Mouse (Mus musculus) gastrocnemius, postnatal 36 days (tissue): ENCODE measurements at regions not wholly inside any gene's neighbourhood (a gene's known extent, or its start where the extent isn't known, plus 50 kb on each side); places are given as distances from the start of the nearest gene placed in this dataset.

Experiments
- DNase-seq, 2 experiments: peaks; one replicate each; pipeline ENCODE4 v3.0.0; 2022
- intact Hi-C: fragments of 180-260 bp; cut with DNase I; formaldehyde crosslinking; loops from one replicate; pipeline ENCODE4 v1.15.1; 2025

DNA sequence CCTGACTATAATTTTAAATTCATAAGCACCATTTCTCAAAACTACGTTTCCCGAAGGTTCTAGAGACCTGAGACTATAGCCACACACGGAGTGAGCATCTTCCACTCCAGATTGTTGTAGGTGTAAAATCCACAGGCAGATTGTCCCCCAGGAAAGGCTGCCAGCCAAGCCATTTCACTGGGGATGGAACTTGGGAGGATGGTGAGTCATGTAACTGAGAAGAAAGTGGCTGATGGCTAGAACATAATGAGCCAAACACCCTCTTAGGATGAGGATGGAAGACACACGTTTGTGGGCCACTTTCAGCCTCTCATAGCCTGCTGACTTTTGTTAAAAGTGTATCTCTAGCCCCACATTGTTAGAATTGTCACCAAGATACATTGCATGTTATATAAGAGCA, 564.1 kb downstream of the Btbd3 start:
- no peak for DNase-seq
- intact Hi-C loops = no loop called here

DNA sequence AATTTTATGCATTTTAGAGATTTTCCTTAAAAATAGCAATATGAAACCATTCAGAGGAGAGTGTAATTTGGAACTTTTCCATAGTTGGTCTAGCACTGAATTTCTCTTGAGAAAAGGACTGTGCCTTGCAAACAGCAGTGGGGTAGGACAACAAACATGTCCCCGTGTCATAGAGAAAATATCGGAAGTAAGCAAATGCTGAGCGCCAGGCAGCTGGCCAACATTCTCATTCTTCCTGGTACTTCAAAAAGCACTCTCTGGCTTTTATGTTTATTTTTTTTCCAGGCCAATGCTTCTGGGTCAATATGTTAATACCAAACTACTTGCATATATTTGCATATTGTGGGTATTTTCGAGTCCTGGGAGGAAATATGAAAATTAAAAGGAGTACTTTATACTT, 568.5 kb downstream of the Btbd3 start:
- intact Hi-C loops = no loop called here
- no peak for DNase-seq

DNA sequence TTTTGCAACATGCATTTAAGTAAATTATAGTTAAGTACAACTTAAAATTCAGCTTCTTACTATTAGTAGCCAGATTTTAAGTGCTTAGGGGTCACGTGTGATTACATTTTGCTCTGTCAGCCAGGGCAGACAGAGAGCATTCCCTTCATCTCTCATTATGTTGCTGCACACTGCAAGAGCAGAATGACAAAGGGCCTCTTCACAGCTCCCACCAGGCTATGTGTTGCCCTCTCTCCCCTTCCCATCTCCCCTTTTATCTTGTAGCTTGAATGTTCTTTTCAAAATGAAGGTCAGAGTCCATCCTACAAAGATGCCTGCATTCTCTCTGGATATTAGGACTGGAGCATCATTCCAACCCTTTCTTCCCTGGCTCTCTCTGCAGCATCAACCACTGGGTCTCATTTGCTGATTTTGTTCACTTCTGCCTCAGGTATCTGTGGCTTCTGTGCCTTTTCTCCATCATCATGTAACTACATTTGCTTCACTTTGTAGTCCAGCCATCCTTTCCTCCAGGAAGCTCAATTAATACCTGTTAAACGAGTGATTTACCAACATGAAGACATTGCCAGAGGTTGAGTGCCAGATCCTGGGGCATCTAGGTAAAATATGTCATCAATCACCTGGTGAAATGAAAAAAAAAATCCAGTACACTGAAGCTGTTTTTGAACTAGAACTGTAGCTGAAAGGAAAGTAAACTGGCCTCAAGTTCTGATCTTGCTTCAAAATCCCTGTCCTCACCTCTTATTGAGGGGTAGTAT, 571.6 kb downstream of the Btbd3 start:
- intact Hi-C loops = no loop called here

DNA sequence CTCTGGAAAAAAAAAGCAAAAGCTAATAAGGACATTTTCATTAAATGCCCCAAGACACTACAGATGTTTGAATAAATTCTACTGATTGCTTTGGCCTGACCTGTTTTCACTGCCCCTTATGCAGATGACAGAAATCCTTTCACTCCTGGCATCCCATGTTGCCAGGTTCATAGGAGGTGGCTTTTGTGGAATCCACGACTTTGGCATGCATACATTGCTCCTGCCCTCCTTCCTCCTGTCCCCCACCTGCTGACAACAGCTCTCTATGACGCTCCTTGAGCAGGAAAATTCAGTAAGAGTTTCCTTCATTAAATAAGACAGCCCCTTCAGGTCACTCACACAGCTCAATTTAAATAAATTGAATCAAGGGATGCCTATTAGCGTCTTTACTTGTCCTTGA, 582.5 kb downstream of the Btbd3 start:
- intact Hi-C loops = no loop called here
- no peak for DNase-seq

More for the DNA sequence above, 571.6 kb downstream of the Btbd3 start:
- DNase-seq = no peak

DNA sequence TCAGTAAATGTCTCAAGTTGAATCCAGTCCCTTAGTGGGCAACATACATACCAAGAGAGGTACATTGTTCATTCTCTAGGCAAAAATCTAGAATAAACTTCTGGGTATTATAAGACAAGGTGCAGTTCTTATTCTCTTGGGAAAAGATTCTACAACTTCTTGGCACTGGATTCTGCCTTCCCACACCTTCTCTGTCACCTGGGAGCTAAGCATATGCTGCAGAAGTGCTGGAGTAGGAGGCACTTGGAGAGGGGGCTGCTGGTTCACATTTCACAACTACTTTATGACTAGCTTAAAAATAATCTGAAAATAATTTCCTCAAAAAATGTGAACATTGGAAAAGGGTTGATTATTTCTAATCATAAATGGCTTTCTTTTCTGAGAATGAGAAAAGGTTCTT, 602.8 kb downstream of the Btbd3 start:
- no peak for DNase-seq
- intact Hi-C loops = no loop called here

DNA sequence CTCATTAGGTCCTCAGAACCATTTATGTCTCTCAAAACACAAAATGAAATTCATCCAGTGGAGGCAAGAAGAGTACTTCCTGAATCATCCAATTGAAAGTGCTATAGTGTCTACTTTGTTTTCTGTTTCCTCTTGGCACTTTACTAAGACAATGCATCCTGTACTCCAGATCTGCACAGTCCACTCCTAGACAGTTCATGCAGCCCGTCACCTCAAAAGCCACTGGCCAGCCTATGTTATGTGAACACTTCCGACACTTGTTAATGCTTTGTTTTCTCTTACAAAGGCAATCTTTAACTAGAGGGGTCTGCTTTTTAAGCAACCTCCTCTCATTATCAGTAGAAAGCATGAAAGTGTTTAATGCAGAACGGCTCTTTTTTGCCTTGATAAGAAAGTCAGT, 597.1 kb upstream of the Sptlc3 start:
- intact Hi-C loops = no loop called here
- no peak for DNase-seq

DNA sequence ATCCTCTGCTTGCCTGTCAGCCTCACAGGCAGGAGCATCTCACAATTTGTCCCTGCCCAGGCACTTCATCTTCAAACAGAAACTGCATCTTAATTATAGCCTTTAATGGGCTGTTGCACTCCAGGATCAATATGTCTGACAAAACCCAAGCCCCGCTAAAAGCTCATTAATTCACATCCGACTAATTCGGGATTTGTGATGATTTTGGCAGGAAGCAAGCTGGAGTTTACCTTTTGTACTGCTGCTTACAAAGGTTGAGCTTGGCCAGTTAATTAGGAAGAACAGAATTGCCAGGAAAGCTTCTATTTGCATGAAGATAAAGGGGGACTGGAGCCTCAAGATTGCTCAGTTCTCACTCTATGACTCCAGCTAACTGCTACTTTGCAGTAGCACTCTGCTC, 596.6 kb upstream of the Sptlc3 start:
- DNase-seq = no peak
- intact Hi-C loops = no loop called here

DNA sequence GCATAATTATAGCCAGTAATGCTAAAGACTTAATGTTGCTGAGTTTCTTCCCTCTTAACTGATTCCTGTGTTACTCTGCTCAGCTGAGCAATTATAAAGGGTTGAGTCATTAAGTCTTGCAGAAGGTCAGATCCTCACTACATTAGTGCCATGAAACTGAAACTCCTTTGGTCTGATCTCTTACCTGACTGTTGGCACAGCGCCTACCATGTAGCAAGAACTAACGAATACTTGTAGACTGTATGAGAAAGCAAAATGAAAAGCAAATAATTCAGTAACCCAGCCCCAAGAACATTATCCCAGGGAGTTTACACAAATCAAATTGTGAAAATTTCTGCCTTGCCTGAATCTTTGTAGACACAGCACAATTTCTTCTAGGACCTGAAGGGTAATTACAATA, 556.5 kb upstream of the Sptlc3 start:
- no peak for DNase-seq
- intact Hi-C loops = no loop called here

DNA sequence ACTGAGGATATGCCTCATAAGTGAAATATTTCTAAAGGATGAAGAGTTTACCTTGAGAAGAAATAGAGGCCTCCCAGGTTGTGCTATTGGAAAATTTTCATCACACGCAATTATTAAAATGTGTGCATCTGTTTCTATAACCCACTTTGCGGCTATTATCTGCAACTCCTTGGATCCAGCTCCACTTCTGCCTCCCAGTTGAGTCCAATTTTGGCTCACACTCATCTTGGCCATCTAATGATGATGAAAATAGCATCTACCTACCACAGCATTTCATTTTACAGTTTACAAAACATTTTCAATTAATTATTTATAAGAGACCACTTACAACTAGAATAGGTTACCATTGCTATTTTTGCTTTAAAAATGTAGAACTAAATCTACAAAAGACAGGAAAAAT, 554.3 kb upstream of the Sptlc3 start:
- intact Hi-C loops = no loop called here
- no peak for DNase-seq

DNA sequence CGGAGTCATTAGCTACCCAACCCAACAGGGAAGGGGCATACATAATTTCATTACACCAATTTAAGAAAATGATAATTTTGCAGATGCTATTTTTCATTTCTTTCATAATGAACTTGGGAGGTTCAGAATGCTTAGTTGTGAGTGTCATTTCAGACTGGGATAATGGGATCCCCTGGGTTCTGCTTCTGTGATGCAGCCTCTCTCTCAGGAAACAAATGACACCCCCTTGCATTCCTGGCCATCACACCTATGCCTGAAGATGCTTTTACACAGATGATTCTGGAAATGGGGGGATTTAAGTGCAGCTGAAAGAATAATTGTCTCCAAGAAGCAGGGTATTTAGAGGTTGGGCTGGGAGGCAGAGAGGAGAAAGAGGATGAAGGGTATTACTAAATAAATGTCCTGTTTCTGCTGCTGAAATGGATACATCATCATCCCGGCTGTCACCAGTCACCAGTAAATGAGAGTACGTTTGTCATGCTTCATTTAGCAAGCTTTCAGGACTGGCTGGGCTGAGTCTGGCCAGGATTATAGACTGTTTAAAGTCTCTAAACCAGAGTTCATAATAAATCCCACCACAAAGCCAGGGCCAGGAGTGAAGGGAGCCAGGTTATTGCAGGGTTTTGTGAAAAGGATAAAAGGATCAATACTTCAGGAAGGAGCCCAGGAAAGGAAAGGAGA, 527.5 kb upstream of the Sptlc3 start:
- intact Hi-C loops = no loop called here

DNA sequence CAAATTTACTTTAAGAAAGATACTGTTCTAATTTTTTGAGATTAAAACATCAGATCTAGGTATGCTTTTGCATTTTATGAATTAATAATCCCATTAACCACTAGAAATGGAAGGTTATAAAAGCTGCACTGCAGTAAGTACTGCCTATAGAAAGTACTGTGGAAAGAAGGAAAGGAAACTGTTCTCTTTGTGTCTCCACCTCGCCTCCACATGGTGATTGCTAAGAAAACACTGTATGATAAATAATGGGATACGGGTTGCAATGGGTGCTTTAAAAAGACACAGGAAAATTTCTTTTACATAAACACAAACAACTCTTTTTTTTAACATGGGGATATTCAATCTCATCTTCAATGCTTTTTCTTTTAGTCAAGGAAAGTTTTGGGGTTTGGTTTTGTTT, 519.2 kb upstream of the Sptlc3 start:
- intact Hi-C loops = no loop called here
- DNase-seq = no peak

More for the DNA sequence above, 527.5 kb upstream of the Sptlc3 start:
- DNase-seq = no peak

DNA sequence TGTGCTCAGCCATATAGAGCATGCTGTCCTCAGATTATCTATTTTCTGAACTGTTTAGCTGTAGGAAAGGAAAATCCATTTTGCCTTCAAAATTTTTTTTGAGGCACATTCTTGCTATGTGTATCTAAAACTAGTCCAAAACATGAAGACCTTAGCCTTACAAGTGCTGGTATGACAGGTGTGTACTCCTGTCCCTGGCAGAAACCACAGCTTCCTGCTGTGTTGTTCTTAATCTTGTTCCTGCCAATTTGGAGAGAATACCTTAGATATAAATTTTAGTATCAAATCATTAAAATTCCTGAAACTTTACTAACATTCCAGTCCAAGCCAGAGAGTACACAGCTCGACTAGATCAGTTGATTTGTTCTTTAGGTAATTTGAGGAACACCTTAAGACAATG, 503.7 kb upstream of the Sptlc3 start:
- intact Hi-C loops = no loop called here
- DNase-seq = no peak

DNA sequence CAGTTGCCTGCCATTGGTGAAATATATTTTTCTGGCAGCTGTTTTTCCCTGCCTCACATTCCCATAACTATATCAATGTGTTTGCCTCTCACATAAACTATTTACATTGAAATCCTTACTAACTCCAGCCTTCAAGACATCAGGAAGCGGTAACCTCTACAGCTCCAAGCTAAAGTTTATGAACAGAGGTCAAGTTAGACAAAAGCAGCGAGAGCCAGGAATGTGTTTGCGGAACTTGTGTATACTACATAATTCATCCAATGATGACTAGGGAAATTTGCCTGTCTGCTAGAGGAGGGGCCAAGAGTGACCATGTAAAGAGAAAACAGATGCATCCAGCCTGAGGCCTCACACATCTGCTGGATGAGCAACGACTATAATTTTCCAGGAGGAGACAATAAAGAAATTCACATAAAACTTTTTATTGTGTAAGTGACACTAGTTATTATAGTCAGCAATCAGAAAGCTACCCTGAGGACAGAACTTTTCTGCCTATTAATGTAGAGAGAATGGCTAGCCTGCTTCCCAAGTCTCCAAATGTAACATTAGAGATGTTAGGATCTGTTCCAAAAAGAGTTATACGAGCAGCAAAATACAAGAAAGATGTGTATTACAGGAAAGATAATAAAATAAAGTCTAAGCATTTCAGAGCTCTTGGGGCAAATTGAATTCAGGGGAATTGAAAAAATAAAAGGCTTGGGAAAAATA, 461.5 kb upstream of the Sptlc3 start:
- intact Hi-C loops = no loop called here
- no peak for DNase-seq

DNA sequence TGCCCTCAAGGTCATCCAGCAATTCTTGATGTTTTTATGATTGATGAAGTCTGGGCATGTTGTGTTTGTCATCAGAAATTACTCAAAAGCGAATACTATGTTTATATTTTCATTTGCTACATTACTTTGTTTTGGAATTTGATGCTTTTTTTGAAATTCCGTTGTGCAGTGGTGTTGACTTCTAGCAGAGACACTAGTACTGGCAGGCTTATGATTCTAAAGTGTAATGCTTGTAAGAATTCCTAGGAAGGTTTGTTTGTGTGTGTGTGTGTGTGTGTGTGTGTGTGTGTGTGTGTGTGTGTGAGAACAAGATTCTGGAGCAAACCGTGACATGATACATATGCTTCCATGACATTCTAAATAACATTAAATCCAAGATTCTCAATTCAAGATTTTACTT, 458.9 kb upstream of the Sptlc3 start:
- intact Hi-C loops = no loop called here
- no peak for DNase-seq

DNA sequence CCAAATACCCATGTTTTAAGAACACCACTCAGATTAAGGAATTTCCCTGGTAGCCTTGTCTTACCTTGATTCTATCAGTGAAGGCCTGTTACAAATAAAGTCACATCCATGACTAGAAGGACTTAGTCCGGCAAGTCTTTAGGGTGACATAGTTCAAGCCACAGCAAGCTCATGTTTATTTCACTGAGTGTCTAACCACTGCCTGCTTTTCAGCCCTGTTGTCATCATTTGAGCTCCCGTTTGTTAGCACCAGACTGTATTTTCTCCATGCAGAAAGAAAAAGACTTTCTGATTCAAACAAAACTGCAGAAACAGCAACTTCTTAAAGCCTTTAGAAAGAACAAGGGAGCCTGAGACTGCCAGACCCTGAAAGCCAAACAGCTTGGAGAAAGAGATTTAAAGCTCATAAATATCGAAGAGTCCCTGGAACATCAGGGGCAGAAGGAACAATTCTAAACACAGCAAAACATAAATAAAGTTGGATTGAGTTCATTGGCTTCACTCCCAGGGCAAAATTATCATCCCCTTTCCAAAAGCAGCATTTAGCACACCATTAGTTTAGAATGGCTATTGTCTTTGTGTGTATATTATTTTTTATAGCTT, 451.9 kb upstream of the Sptlc3 start:
- no peak for DNase-seq
- intact Hi-C loops = no loop called here

DNA sequence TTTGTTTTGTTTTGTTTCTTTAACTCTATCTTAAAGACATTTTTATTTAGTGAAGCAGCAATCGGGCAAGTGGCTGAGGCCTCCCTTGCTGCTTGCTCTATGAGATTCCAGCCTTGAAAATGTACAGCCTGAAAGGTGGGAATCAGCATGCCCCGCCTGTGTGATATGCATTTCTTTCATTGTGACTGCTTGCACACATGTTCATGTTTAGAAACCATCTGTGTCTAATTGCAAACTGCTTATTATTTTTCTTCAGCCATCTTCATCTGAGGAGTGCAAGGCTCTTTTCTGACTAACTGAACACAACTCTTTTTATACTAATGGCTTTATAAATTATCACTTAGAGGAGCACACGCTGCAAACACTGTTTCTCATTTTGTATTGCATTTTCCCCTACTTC, 449.0 kb upstream of the Sptlc3 start:
- intact Hi-C loops = no loop called here
- no peak for DNase-seq

DNA sequence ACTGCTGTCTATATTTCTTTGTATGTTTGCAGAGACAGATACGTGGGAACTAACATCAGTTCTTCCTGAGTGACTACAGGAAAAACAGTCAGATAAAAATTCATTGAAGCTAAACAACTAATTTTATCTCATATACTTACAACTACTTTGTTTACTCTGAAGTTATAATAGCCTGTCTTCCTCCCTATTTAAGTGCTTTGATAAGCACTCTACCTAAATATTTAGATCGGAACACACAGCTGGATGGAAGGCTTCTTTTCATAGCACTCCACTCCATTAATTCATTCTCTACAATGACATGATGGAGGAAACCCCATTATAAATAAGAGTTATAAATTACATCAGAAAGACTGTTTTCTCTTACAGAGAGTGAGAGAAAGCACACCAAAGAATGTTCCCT, 438.5 kb upstream of the Sptlc3 start:
- no peak for DNase-seq
- intact Hi-C loops = no loop called here

DNA sequence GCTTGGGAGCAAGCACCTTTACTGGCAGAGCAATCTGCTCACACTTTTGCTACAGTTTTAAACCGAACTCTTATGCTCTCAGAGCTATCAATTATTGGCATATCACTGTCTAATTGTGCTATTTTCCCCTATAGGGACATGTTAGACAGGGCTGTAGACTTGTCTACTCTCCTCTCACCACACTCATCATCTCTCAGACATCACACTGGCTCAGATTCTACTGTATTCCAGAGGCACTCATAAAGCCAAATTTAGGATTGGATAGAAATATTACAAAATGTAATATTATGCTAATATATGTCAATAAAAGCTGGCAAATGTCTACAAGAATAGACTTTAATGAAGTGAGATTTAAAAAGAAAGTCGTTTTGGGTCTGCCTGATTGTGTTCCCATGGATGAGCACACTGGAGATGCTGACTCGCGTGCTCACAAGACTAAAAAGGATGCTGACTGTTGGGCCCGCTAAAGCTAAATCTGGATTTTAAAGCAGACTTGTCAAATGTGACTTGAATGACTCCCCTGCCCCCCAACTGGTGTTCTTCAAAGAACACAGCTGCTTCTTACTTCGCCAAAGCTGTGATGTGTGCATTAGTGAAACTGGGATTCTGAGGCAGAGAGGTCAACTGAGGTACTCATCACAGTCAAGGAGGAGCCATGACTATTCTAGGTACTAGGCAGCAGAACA, 424.3 kb upstream of the Sptlc3 start:
- no peak for DNase-seq
- intact Hi-C loops = no loop called here

DNA sequence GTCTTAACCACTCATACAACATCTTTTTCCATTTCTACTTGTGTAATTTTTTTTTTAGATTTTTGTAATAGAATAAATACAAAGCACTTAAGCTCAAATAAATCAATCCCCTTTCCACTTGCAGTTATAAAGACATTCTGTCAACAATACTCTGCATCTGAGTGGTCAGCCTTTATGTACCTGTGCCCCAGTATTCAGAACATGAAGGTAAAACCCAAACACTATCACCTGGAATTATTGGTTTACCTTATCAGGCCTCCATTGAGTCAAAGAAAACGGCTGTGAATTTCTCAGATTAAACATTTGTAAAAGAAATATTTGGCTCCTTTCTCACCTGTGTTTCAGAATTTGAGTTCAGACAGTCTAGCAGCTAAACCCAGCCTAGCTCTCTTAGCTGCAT, 422.0 kb upstream of the Sptlc3 start:
- no peak for DNase-seq
- intact Hi-C loops = loop anchor here (2.0 kb wide), 1 partner anchor 53 kb away; no protein-coding TSS in a partner anchor

DNA sequence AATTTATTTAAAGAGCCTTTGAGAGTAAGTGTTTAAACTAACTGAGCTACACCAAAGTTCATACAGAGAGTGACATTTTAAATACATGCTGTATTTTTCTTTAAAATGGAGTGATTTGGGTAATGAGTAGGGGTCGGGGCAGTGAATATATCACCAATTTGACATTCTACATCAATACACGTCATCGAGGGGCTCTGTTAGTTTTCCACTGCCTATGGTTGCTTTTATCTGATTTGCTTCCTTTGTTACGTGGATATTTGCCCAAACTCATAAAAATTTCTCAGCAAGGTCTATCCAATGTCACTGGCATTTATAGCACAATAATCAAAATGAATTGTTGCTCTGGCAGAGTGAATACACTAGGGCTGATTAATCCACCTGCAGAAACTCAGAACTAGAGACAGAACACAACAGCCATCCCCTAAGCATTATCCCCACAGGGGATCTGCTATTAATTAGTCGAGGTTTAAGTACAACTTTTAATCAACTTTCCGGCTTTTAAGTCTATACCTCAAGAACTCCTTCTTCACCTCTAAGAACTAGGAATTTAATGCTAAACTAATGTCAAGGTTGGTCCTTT, 400.1 kb upstream of the Sptlc3 start:
- no peak for DNase-seq
- intact Hi-C loops = no loop called here
